Mouse (Mus musculus) heart, adult 2 months (tissue): Measurements from ENCODE around the gene Rps3. TPM values are rescaled to one million over a fixed set of nuclear protein-coding genes. Genes with fewer than 3 reads are reported as not detected.

Source experiments
- DNase-seq, 2 experiments: peaks; one replicate each; pipeline ENCODE4 v3.0.0; 2021
- H3K27ac ChIP-seq: fragments of 200-600 bp; 2 replicates; pipeline ENCODE4 v1.8.1; 2022
- H3K27me3 ChIP-seq: fragments of 200-500 bp; 2 replicates; pipeline ENCODE4 v1.6.1; 2012; ENCODE audit warnings: mild to moderate bottlenecking, low read length, inconsistent platforms, mixed read lengths; ENCODE audit not compliant: control insufficient read depth, insufficient read depth
- H3K36me3 ChIP-seq: fragments of 200-500 bp; 2 replicates; pipeline ENCODE4 v1.6.1; 2012; ENCODE audit warnings: low read length, inconsistent platforms; ENCODE audit not compliant: control insufficient read depth, insufficient read depth
- H3K4me1 ChIP-seq: fragments of 200-500 bp; 2 replicates; pipeline ENCODE4 v1.6.1; 2011; ENCODE audit warnings: low read length; ENCODE audit not compliant: control insufficient read depth, insufficient read depth
- H3K4me3 ChIP-seq: fragments of 200-600 bp; 2 replicates; pipeline ENCODE4 v1.8.1; 2022
- H3K79me2 ChIP-seq: fragments of 200-500 bp; replicated peaks from 2 replicates; pipeline ENCODE4 v1.6.1; 2012; ENCODE audit warnings: mild to moderate bottlenecking, inconsistent platforms, low read length, moderate library complexity, mixed read lengths; ENCODE audit not compliant: control insufficient read depth, insufficient read depth
- H3K9ac ChIP-seq: fragments of 200-500 bp; 2 replicates; pipeline ENCODE4 v1.6.1; 2012; ENCODE audit warnings: low read depth, mild to moderate bottlenecking, control low read depth, inconsistent platforms, low read length, mixed read lengths
- CTCF ChIP-seq: fragments of 200-600 bp; IDR thresholded peaks from 2 replicates; pipeline ENCODE4 v1.8.1; 2022; ENCODE audit warnings: antibody characterized with exemption, mild to moderate bottlenecking, moderate library complexity
- EP300 ChIP-seq: fragments of 200-500 bp; IDR thresholded peaks from 2 replicates; pipeline ENCODE4 v1.6.1; 2011; ENCODE audit warnings: low read depth, low read length, control low read depth; ENCODE audit not compliant: insufficient read depth
- POLR2A ChIP-seq: fragments of 200-500 bp; IDR thresholded peaks from 2 replicates; pipeline ENCODE4 v1.6.1; 2011; ENCODE audit warnings: mild to moderate bottlenecking, low read depth, low read length, control low read depth; ENCODE audit not compliant: insufficient read depth
- WGBS: fragments of 180-500 bp; shearing (Covaris S2); methylation state at CpG from one replicate; pipeline ENCODE4 v1.1.7; 2018; 5-methylcytosine and 5-hydroxymethylcytosine counted together
- intact Hi-C: fragments of 180-260 bp; cut with DNase I; formaldehyde crosslinking; loops from one replicate; pipeline ENCODE4 v1.15.1; 2025
- polyA plus RNA-seq: library from polyadenylated mRNA; depleted of rRNA; stranded (reverse); fragments of >200 nt; gene quantifications from 2 replicates; pipeline ENCODE4 v1.2.3, GENCODE M21; 2012
- total RNA-seq, 2 experiments: library from RNA; stranded (reverse); gene quantifications; 2 replicates each; pipeline ENCODE4 v1.2.3; 2021

Gene Rps3
- total and polyA plus RNA-seq, 3 experiments: 196 to 361 (median 316) TPM

DNA sequence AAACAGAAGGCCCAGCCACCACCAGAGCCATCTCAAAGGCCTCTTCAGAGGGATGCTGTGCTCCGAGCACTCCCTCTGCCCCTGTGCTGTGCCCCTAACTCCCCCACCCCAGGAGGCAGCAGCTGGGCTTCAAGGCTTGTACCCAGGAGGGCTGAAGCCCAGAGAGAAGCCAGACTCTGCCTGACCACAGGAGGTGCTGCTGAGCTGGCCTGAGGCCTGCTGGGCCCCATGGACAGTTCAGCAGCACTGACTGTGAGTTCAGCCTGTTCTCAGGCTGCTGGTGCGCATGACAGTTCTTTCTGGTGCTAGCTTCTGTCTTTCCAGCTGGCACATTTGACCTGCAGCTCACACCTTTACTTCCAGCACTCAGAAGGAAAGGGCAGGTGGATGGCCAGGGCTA lies 37.7 kb downstream of the Rps3 start:
- TF ChIP-seq POLR2A: no peak
- peak; percentile 50 for TF ChIP-seq CTCF
- TF ChIP-seq EP300: no peak
- Histone ChIP-seq H3K27ac (no peak overlapping the region), H3K9ac (no peak overlapping the region), H3K27me3 (no peaks in the 10 kb centered on the region), H3K4me3 (no peak overlapping the region), H3K4me1 (peaks cover 5% of the 10 kb centered on the region), H3K36me3 (no peaks in the 10 kb centered on the region), H3K79me2 (no peaks in the 10 kb centered on the region)
- intact Hi-C loops: no loop called here
- no peak for DNase-seq
- WGBS: 92% methylated on average over 2 of the region's 2 CpGs

DNA sequence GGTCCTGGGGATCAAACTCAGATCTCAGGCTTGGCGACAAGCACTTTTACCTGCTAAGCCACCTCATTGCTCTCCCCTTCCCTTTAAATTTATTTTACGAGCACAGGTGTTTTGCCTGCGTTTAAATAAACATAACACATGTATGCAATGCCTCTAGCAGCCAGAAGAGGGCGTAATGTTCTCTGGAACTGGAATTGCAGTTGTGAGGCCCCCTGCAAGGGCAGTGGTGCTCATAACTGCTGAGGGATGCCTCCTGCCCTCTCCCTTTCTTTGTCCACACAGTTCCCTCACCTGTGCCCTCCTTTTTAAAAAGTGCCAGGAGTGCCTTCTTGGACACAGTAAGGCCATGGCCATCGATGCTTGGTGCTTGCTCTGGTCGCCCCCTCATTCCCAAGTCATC lies 39.5 kb downstream of the Rps3 start:
- DNase-seq: no peak
- Histone ChIP-seq H3K79me2 (no peaks in the 10 kb centered on the region), H3K4me1 (peaks cover 5% of the 10 kb centered on the region), H3K27ac (no peak overlapping the region), H3K4me3 (no peak overlapping the region), H3K9ac (no peak overlapping the region), H3K27me3 (no peaks in the 10 kb centered on the region), H3K36me3 (no peaks in the 10 kb centered on the region)
- TF ChIP-seq CTCF (peak; percentile 80), POLR2A (no peak)
- intact Hi-C loops: no loop called here
- 73% methylated on average over 6 of the region's 6 CpGs for WGBS

DNA sequence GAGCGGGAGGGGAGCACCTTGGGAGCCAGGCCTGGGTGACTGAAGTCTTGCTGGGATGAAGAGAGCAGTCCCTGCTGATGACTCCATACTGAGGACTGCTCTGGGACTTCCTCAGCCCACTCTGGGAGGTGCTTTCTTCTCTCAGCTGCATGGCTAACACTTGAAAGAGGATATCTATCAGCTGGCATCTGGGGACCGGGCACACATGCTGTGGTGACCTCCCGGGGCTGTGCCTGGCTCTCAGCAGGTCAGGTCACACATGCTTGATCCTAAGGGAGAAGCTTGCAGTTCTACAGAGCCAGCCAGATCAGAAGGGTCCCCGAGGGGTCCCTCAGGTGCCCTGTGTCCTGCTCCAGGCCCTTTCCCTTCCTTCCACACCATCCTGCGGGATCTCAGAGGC lies 40.4 kb downstream of the Rps3 start:
- no peaks in the 10 kb centered on the region for H3K36me3 ChIP-seq
- H3K79me2 ChIP-seq: no peaks in the 10 kb centered on the region
- DNase-seq: no peak
- intact Hi-C loops: loop anchor here (2.0 kb wide), 1 partner anchor 30 kb away; no protein-coding TSS in a partner anchor
- TF ChIP-seq POLR2A: no peak
- peaks cover 5% of the 10 kb centered on the region for H3K4me1 ChIP-seq
- H3K27me3 ChIP-seq: no peaks in the 10 kb centered on the region
- no peak overlapping the region for H3K9ac ChIP-seq
- WGBS: 60% methylated on average over 5 of the region's 5 CpGs
- H3K4me3 ChIP-seq: no peak overlapping the region
- no peak overlapping the region for H3K27ac ChIP-seq

DNA sequence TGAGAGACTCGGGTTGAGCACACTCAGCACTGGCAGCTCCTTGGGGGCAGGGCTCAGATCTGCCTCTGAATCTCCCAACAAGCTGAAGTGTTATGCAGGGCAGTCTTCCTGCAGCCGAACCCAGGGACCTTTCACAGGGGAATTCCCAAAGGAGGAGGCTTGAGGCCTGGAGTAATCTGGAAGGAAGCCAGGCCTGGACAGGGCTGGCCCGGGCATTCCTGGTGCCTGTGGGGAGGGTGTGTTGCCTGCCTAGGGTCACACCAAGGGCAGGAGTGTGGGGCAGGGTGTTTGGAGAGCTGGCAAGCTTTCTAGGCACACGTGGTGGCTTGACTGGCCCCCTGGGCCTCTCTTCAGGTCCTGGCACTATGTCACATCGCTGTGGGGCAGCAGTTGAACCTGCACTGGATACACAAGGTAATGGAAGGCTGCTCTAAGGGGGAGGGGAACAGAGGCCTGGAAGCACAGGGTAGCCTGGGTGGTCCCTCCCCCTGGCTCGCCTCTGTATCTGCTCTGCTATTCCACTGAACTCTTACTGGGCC lies 41.9 kb downstream of the Rps3 start:
- Histone ChIP-seq H3K27ac (peak overlapping the region; percentile 51), H3K9ac (no peak overlapping the region)
- 14% methylated on average over 6 of the region's 6 CpGs for WGBS

DNA sequence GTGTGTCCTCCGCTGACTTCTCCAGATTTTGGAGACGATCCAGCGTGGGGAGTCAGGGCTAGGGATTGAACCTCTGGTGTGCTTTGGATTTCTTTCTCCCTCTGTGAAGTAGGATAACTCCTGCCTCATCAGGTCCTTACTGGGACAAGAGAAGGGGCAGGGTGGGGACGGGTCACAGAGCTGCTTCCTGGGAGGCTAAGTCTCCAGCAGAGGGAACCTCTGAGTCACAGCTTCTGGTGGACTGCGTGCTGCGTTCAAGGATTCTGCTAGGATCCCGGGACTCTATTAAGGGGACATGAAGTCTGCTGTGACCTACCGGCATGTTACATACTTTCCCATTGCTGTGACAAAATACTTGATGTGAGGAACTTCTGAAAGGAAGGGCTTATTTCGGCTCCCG lies 44.7 kb downstream of the Rps3 start:
- no peaks in the 10 kb centered on the region for H3K79me2 ChIP-seq
- H3K4me3 ChIP-seq: no peak overlapping the region
- no peaks in the 10 kb centered on the region for H3K36me3 ChIP-seq
- H3K27me3 ChIP-seq: no peaks in the 10 kb centered on the region
- no peak for DNase-seq
- 72% methylated on average over 10 of the region's 10 CpGs for WGBS
- intact Hi-C loops: no loop called here
- TF ChIP-seq CTCF (peak; percentile 62), EP300 (no peak), POLR2A (no peak)
- H3K27ac ChIP-seq: no peak overlapping the region
- peaks cover 5% of the 10 kb centered on the region for H3K4me1 ChIP-seq
- no peak overlapping the region for H3K9ac ChIP-seq

More for the DNA sequence above, 41.9 kb downstream of the Rps3 start:
- Histone ChIP-seq H3K4me3 (no peak overlapping the region), H3K79me2 (no peaks in the 10 kb centered on the region), H3K36me3 (no peaks in the 10 kb centered on the region), H3K27me3 (no peaks in the 10 kb centered on the region), H3K4me1 (peaks cover 5% of the 10 kb centered on the region)
- intact Hi-C loops: loop anchor here (2.0 kb wide), 1 partner anchor 29 kb away; no protein-coding TSS in a partner anchor
- peak; percentile 72 to 85 for DNase-seq
- TF ChIP-seq CTCF (no peak), EP300 (no peak), POLR2A (no peak)

DNA sequence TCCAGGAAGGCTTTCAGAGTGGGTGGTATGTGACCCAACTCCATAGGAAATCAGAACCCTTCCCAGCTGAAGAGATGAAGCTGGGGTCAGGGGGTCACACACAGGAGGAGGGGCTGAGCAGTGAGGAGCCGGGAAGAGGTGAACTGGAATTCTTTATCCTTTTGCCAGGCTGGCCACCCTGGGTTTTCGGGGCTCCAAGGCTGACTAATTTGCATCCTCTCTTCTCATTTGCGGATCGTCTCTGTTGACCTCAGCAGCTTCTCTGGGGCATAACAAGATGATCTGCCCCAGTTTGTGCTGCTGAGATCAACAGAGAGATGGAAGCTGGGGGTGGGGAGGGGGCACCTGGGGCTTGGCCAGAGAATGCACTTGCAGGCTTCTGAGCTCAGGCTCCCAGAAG lies 47.0 kb downstream of the Rps3 start:
- DNase-seq: no peak
- Histone ChIP-seq H3K27ac (no peak overlapping the region), H3K27me3 (no peaks in the 10 kb centered on the region), H3K79me2 (no peaks in the 10 kb centered on the region), H3K36me3 (no peaks in the 10 kb centered on the region), H3K4me3 (no peak overlapping the region), H3K4me1 (peaks cover 7% of the 10 kb centered on the region), H3K9ac (no peak overlapping the region)
- TF ChIP-seq EP300 (no peak), CTCF (no peak), POLR2A (no peak)
- intact Hi-C loops: no loop called here
- WGBS: 77% methylated on average over 4 of the region's 4 CpGs
